Mouse (Mus musculus): ENCODE data around the gene Wars. TPM values are rescaled to one million over a fixed set of nuclear protein-coding genes. Genes with fewer than 3 reads are reported as not detected.

Wars gene
- polyA plus RNA-seq, 1 experiment from 2014 or later = 148 TPM

DNA sequence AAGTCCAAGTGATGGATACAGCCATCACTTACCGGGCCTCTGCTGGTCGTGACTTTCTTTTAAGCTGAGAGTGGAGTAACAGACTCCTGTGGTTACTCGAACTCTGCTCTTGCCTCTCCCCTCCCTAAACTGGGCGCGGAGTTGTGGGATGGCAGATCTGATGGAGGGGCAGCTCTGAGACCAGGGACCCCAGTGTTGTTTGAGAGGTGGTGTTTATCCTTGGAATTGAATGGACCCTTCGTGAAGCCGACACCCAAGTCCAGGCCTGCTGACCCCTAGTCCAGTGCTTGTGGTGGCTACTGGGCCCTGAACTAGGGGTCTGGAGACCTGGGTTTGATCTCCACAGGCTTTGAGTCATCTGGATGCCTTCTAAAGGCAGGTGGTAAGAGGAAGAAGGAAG lies 57.3 kb downstream of the Wars start:
- H3K4me3 ChIP-seq (ENCODE audit: low read depth, low read length) = peak overlapping the region; percentile 55
- H3K9me3 ChIP-seq (ENCODE audit: control insufficient read depth, low read length) = no peaks in the 10 kb centered on the region
- H3K4me1 ChIP-seq (ENCODE audit: control insufficient read depth, insufficient read depth, low read length) = peaks cover 30% of the 10 kb centered on the region
- H3K36me3 ChIP-seq (ENCODE audit: control insufficient read depth, insufficient read depth, low read length) = peaks cover under 1% of the 10 kb centered on the region
- peak overlapping the region; percentile 71 for H3K4me2 ChIP-seq (ENCODE audit: low read depth)
- 59% methylated on average over 7 of the region's 7 CpGs for WGBS
- no peaks in the 10 kb centered on the region for H3K27me3 ChIP-seq (ENCODE audit: control insufficient read depth, insufficient read depth, low read length)
- no peak overlapping the region for H3K27ac ChIP-seq (ENCODE audit: low read depth, low read length)
- peak overlapping the region; percentile 80 for H3K9ac ChIP-seq (ENCODE audit: low read length)
- ATAC-seq (ENCODE audit: insufficient read depth, low FRiP score, low TSS enrichment) (no peak), DNase-seq (ENCODE audit: low spot score) (peak; percentile 37)

DNA sequence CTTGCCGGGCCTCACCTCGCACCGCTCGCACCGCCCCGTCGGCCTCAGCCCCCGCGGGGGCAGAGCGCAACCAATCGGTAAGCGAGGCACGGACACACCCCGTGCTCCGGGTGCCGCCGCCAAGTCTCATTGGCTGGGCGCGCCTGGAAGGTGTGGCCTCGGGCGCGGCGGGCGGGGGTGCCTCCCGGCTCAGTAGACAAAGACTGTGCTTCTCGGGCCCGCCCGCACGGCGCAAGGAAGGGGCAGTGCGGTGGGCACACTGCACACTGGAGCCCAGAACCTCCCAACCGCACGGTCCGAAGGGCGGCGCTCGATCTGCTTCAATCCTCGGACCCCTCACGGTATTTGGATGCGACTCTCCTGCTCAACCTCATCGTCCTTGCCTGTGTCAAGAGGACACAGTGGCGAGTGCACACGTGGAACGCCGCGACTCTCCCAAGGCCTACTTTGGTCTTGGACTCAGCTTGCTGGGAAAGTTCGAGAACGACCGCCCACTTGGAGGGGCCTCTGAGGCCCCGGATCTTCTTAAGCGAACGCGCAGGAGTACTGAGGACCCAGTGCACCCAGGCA lies 58.0 kb downstream of the Wars start, which contains the start of the genes Slc25a29 and Slc25a47:
Gene Slc25a29, minus strand, starts transcription at position 44 of the 570 bp plus-strand sequence.
Gene Slc25a47, plus strand, starts transcription at position 207 of the 570 bp plus-strand sequence.
- Histone ChIP-seq H3K4me1 (ENCODE audit: control insufficient read depth, insufficient read depth, low read length) (peaks cover 30% of the 10 kb centered on the region), H3K27me3 (ENCODE audit: control insufficient read depth, insufficient read depth, low read length) (no peaks in the 10 kb centered on the region), H3K27ac (ENCODE audit: low read depth, low read length) (peak within 1 kb of the TSS; percentile 83), H3K9ac (ENCODE audit: low read length) (peak within 1 kb of the TSS; percentile 80), H3K36me3 (ENCODE audit: control insufficient read depth, insufficient read depth, low read length) (no peaks in the 10 kb centered on the region; the same call in 1 of the 2 replicates), H3K4me2 (ENCODE audit: low read depth) (peak within 1 kb of the TSS; percentile 71), H3K4me3 (ENCODE audit: low read depth, low read length) (peak within 1 kb of the TSS; percentile 55), H3K9me3 (ENCODE audit: control insufficient read depth, low read length) (no peaks in the 10 kb centered on the region)
- DNase-seq (ENCODE audit: low spot score) = peak; percentile 98
- ATAC-seq (ENCODE audit: insufficient read depth, low FRiP score, low TSS enrichment) = peak; percentile 99
- under 1% methylated on average over 53 of the region's 53 CpGs for WGBS

DNA sequence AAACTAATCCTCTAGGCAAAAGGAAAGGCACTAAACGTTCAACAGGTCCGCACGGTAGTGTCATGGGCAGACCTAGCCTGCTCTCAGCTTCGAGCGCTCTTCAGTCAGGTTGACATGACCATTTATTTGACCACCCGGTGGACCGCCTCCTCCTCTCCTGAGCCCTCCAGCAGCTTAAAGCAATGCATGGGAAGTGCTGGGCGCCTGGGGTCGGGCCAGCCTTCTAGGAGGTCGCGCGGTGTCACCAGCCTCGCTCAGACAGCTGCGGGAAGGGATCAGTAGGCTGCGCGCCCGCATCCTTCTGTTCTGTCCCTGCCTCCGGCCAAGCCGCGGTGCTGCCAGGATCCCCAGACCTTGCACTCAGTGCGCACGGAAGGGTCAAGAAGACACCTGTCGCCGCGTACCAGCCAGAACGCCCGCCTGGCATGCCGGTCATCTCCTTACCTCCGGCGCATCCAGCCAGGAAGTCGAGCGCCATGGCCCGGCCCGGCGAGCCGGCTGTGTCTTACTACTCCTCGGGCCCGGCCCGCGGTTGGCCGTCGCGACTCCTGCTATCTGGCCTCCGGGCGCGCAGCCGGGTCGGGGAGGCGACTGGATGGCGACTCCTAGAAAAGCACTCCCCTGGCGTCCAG lies 58.6 kb downstream of the Wars start:
- H3K27me3 ChIP-seq (ENCODE audit: control insufficient read depth, insufficient read depth, low read length) = no peaks in the 10 kb centered on the region
- H3K9me3 ChIP-seq (ENCODE audit: control insufficient read depth, low read length) = no peaks in the 10 kb centered on the region
- H3K4me2 ChIP-seq (ENCODE audit: low read depth) = peak overlapping the region; percentile 71
- ATAC-seq (ENCODE audit: insufficient read depth, low FRiP score, low TSS enrichment) (peak; percentile 28; the same call in 1 of the 2 replicates), DNase-seq (ENCODE audit: low spot score) (peak; percentile 36)
- H3K36me3 ChIP-seq (ENCODE audit: control insufficient read depth, insufficient read depth, low read length) = no peaks in the 10 kb centered on the region
- peaks cover 30% of the 10 kb centered on the region for H3K4me1 ChIP-seq (ENCODE audit: control insufficient read depth, insufficient read depth, low read length)
- 1% methylated on average over 51 of the region's 51 CpGs for WGBS
- H3K27ac ChIP-seq (ENCODE audit: low read depth, low read length) = no peak overlapping the region
- peak overlapping the region; percentile 32 for H3K9ac ChIP-seq (ENCODE audit: low read length)
- H3K4me3 ChIP-seq (ENCODE audit: low read depth, low read length) = peak overlapping the region; percentile 55

- DNase-seq (ENCODE audit: low spot score) = no peak
- Histone ChIP-seq H3K4me2 (ENCODE audit: low read depth) (peak overlapping the region; percentile 71), H3K27me3 (ENCODE audit: control insufficient read depth, insufficient read depth, low read length) (no peaks in the 10 kb centered on the region), H3K36me3 (ENCODE audit: control insufficient read depth, insufficient read depth, low read length) (no peaks in the 10 kb centered on the region), H3K27ac (ENCODE audit: low read depth, low read length) (no peak overlapping the region), H3K4me1 (ENCODE audit: control insufficient read depth, insufficient read depth, low read length) (peaks cover 30% of the 10 kb centered on the region), H3K4me3 (ENCODE audit: low read depth, low read length) (peak overlapping the region; percentile 55; the same call in 1 of the 2 replicates), H3K9me3 (ENCODE audit: control insufficient read depth, low read length) (no peaks in the 10 kb centered on the region), H3K9ac (ENCODE audit: low read length) (no peak overlapping the region)
- no peak for ATAC-seq (ENCODE audit: insufficient read depth, low FRiP score, low TSS enrichment)
- WGBS = 49% methylated on average over 5 of the region's 5 CpGs
Observed at GRCm38 (mm10) chr12:108834786-108835185, 59.2 kb downstream of the Wars start.

- H3K9me3 ChIP-seq (ENCODE audit: control insufficient read depth, low read length) = no peaks in the 10 kb centered on the region
- H3K4me2 ChIP-seq (ENCODE audit: low read depth) = no peak overlapping the region
- DNase-seq (ENCODE audit: low spot score) (no peak), ATAC-seq (ENCODE audit: insufficient read depth, low FRiP score, low TSS enrichment) (no peak)
- no peak overlapping the region for H3K9ac ChIP-seq (ENCODE audit: low read length)
- WGBS = 90% methylated on average over 3 of the region's 3 CpGs
- peaks cover 30% of the 10 kb centered on the region for H3K4me1 ChIP-seq (ENCODE audit: control insufficient read depth, insufficient read depth, low read length)
- H3K27ac ChIP-seq (ENCODE audit: low read depth, low read length) = no peak overlapping the region
- H3K4me3 ChIP-seq (ENCODE audit: low read depth, low read length) = no peak overlapping the region
- H3K27me3 ChIP-seq (ENCODE audit: control insufficient read depth, insufficient read depth, low read length) = no peaks in the 10 kb centered on the region
- H3K36me3 ChIP-seq (ENCODE audit: control insufficient read depth, insufficient read depth, low read length) = no peaks in the 10 kb centered on the region
Observed at GRCm38 (mm10) chr12:108834337-108834736, 59.6 kb downstream of the Wars start.

DNA sequence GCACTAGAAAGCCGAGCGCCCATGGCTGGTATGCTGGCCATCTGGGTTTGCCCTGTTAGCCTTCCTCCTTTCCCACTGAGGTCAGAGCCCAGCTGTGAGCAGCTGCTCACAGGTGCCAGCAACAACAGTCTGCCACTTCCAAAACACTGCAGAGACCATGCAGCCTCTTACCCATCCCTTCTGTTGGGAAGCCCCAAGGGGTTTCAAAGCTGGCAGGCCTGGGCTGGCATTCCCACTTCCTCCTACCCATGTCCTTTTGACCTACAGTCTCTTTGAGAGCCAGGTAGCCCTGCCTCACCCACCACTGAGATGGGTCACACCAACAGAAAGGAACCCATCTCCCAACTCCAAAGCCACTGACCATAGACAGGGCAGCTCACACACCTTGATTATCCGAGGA lies 60.6 kb downstream of the Wars start:
- Histone ChIP-seq H3K9ac (ENCODE audit: low read length) (no peak overlapping the region), H3K9me3 (ENCODE audit: control insufficient read depth, low read length) (no peaks in the 10 kb centered on the region), H3K27me3 (ENCODE audit: control insufficient read depth, insufficient read depth, low read length) (no peaks in the 10 kb centered on the region), H3K4me1 (ENCODE audit: control insufficient read depth, insufficient read depth, low read length) (peaks cover 30% of the 10 kb centered on the region), H3K36me3 (ENCODE audit: control insufficient read depth, insufficient read depth, low read length) (no peaks in the 10 kb centered on the region), H3K27ac (ENCODE audit: low read depth, low read length) (no peak overlapping the region), H3K4me2 (ENCODE audit: low read depth) (no peak overlapping the region), H3K4me3 (ENCODE audit: low read depth, low read length) (no peak overlapping the region)
- DNase-seq (ENCODE audit: low spot score) (no peak), ATAC-seq (ENCODE audit: insufficient read depth, low FRiP score, low TSS enrichment) (no peak)
- WGBS = 88% methylated on average over 3 of the region's 3 CpGs

DNA sequence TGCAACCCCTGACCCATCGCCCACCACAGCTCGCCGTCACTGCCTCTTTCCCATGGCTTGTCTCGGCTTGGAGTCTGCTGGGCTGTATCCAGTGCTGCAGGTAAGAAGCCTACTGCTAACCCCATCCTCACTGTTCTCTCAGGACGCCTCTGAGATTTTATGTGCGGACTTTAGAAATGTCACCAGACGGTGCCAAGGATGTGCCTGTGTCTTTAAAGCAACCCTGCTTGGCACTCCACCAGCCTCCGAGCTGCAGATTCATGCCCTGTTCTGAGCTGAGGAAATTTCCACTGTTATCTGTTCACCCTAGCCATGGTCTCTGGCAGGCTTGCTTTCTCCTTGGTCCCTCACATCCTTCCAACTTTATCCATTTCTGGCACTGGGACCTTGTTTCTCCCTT lies 61.1 kb downstream of the Wars start:
- no peak overlapping the region for H3K4me2 ChIP-seq (ENCODE audit: low read depth)
- no peak overlapping the region for H3K27ac ChIP-seq (ENCODE audit: low read depth, low read length)
- H3K4me3 ChIP-seq (ENCODE audit: low read depth, low read length) = no peak overlapping the region
- H3K9ac ChIP-seq (ENCODE audit: low read length) = no peak overlapping the region
- ATAC-seq (ENCODE audit: insufficient read depth, low FRiP score, low TSS enrichment) (no peak), DNase-seq (ENCODE audit: low spot score) (no peak)
- H3K36me3 ChIP-seq (ENCODE audit: control insufficient read depth, insufficient read depth, low read length) = no peaks in the 10 kb centered on the region
- no peaks in the 10 kb centered on the region for H3K27me3 ChIP-seq (ENCODE audit: control insufficient read depth, insufficient read depth, low read length)
- no peaks in the 10 kb centered on the region for H3K9me3 ChIP-seq (ENCODE audit: control insufficient read depth, low read length)
- WGBS = 93% methylated on average over 8 of the region's 8 CpGs
- H3K4me1 ChIP-seq (ENCODE audit: control insufficient read depth, insufficient read depth, low read length) = peaks cover 26% of the 10 kb centered on the region

GRCm38 (mm10) chr12:108831966-108832643 lies 61.9 kb downstream of the Wars start:
- no peak overlapping the region for H3K27ac ChIP-seq (ENCODE audit: low read depth, low read length)
- no peak overlapping the region for H3K9ac ChIP-seq (ENCODE audit: low read length)
- ATAC-seq (ENCODE audit: insufficient read depth, low FRiP score, low TSS enrichment) (no peak), DNase-seq (ENCODE audit: low spot score) (no peak)
- 68% methylated on average over 9 of the region's 9 CpGs for WGBS
- H3K4me1 ChIP-seq (ENCODE audit: control insufficient read depth, insufficient read depth, low read length) = peaks cover 19% of the 10 kb centered on the region
- H3K9me3 ChIP-seq (ENCODE audit: control insufficient read depth, low read length) = no peaks in the 10 kb centered on the region
- no peaks in the 10 kb centered on the region for H3K27me3 ChIP-seq (ENCODE audit: control insufficient read depth, insufficient read depth, low read length)
- no peaks in the 10 kb centered on the region for H3K36me3 ChIP-seq (ENCODE audit: control insufficient read depth, insufficient read depth, low read length)
- no peak overlapping the region for H3K4me3 ChIP-seq (ENCODE audit: low read depth, low read length)
- no peak overlapping the region for H3K4me2 ChIP-seq (ENCODE audit: low read depth)
